Mouse (Mus musculus) left cerebral cortex, postnatal 4 days (tissue): ENCODE measurements around the gene Haus6. TPM values are rescaled to one million over a fixed set of nuclear protein-coding genes. Genes with fewer than 3 reads are reported as not detected.

Experiments used
- DNase-seq: peaks from one replicate; pipeline ENCODE4 v3.0.0-alpha.2; 2022
- intact Hi-C: fragments of 180-260 bp; cut with DNase I; formaldehyde crosslinking; loops from one replicate; pipeline ENCODE4 v1.15.1; 2025
- total RNA-seq, 2 experiments: library from RNA; stranded (reverse); gene quantifications; 2 replicates each; pipeline ENCODE4 v1.2.3; 2021

Haus6 gene
- total RNA-seq, 2 experiments from 2014 or later: 11.4 to 11.9 TPM

DNA sequence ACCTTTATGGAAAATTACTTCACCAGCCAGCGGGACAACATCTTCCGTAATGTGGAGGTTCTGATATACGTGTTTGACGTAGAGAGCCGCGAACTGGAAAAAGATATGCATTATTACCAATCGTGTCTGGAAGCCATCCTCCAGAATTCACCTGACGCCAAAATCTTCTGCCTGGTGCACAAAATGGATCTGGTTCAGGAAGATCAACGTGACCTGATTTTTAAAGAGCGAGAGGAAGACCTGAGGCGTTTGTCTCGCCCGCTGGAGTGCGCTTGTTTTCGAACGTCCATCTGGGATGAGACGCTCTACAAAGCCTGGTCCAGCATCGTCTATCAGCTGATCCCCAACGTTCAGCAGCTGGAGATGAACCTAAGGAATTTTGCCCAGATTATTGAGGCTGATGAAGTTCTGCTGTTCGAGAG is 35.7 kb downstream of the Haus6 start:
- intact Hi-C loops: loop anchor here (10.0 kb wide), 1 partner anchor 119 kb away; no protein-coding TSS in a partner anchor
- DNase-seq: peak; percentile 21

DNA sequence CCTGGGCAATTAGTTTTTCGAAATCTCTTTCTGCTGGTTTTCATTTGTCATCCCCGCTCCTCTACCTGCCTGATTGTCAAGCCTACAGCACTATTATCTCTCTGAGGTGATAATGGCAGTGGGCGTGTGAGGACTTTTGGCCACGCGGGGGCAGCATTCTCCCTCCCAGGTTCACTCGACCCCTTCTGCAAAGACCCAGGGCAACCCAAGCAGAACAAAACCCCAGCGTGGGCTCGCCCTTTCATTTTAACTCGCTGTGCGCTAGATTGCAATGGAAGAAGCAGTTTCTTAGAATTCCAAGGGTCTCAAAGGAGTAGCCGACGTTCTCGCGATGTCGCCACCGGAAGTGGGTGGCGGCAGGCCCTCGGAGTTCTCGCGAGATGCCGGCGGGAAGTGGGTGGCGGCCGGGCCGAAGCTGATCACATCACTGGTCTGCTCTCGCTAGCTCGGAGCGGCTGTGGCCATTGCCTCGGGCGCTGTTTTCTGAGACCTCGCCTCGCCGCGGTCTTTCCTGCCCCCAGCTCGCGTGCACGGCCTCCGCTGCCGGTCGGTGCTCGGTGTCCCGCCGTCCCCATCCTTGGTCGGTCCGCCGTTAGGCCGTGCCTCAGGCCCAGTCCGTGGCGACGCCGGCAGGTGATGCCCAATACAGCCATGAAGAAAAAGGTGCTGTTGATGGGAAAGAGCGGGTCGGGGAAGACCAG is 36.4 kb downstream of the Haus6 start, which contains the start of gene Rraga:
Gene Rraga (plus strand): TSS at position 386 of the 701 bp plus-strand sequence.
- DNase-seq: peak; percentile 98
- intact Hi-C loops: loop anchor here (10.0 kb wide), 1 partner anchor 119 kb away; no protein-coding TSS in a partner anchor

DNA sequence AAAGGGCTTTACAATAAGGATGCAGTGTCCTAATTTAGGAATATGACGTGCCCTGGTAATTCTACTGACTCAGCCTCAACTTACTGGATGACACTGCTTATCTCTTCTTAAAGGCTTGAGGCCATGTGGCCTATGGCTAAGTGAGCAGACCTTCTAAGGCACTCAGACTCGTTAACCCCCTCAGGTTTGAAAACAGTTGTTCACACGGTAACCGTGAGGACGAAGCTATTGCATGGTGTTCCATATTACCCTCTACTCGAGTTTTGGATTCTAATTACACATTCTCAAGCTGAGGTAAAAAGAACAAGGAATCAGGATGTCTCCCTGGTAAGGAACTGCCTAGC is 36.9 kb downstream of the Haus6 start:
- intact Hi-C loops: loop anchor here (10.0 kb wide), 1 partner anchor 120 kb away; no protein-coding TSS in a partner anchor
- DNase-seq: no peak

DNA sequence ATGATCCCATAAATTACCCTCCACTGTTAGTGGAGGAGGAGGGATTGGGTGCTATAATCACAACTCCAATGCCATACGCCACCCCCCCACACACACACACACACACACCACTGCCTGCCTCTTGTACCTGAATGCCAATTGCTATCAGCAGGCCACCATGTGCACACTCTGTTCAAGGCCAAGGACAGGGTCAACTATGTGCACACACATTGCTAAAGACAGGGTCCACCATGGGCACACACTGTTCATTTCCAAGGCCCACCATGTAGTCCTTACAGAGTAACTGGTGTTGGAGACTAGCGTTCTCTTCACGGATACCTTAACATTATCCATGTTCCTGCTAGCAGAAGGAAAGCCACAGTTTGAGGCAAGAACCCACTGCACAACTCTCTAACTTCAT is 50.8 kb downstream of the Haus6 start:
- no peak for DNase-seq
- intact Hi-C loops: no loop called here

DNA sequence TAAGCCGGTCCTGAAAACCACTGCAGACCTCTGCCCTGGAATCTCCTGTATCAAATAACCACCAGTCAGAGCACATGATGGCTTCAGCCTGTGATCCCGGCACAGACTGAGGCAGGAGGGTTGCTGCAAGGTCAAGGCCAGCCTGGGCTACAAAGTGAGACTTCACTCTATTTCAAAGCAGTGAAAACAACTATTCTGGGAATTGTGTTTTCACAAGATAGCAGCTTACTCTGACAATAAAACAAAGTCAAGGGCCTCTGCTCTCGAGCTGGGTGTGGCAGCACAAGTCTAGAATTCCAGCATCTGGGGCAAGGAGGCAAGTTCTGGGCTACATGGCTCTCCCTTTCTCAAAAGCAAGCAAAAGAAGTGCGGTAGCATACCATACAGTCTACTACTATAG is 52.8 kb downstream of the Haus6 start:
- no peak for DNase-seq
- intact Hi-C loops: loop anchor here (5.0 kb wide), 2 partner anchors 727 to 1157 kb away; no protein-coding TSS in a partner anchor

DNA sequence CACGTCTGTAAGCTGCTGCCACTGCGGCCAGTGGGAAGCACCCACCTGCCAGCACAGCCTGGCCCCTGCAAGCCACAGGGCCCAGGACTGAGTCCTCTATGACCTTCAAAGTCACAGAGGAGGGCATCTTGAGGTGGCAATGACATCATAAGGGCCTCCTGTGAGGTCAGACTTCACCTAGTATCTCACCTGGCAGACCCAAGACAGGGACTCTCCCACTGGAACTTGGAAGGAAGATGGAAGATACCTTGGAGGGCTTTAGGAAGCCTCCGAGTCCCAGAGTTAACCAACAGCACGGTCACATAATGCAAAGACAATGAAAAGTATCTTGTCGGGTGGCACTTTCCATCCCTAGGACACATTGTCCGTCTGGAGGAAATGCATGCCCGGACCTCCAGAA is 53.6 kb downstream of the Haus6 start, which contains the start of gene Saxo1:
Gene Saxo1 (minus strand): TSS at position 101 of the 400 bp plus-strand sequence.
- intact Hi-C loops: loop anchor here (5.0 kb wide), 2 partner anchors 726 to 1156 kb away; no protein-coding TSS in a partner anchor

DNA sequence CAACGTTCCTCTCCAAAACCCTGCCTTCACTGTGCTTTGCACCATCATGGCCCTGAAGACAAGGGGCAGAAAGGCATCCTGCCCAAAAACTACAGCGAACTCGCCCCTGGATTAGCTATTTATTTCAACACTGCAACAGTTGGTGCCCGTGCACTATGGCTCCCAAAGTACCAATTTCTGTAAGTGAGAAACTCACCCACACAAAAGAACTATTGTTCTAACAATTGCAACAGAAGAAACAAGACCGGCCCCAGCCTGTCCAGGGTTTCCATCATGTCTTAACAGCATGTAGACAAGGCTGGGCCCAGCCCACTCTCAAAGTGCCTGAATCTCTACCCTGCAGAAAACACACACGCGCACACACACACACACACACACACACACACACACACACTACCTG is 54.5 kb downstream of the Haus6 start:
- intact Hi-C loops: loop anchor here (5.0 kb wide), 2 partner anchors 725 to 1155 kb away; no protein-coding TSS in a partner anchor
- no peak for DNase-seq

More for the DNA sequence above, 53.6 kb downstream of the Haus6 start, which contains the start of gene Saxo1:
- DNase-seq: no peak

DNA sequence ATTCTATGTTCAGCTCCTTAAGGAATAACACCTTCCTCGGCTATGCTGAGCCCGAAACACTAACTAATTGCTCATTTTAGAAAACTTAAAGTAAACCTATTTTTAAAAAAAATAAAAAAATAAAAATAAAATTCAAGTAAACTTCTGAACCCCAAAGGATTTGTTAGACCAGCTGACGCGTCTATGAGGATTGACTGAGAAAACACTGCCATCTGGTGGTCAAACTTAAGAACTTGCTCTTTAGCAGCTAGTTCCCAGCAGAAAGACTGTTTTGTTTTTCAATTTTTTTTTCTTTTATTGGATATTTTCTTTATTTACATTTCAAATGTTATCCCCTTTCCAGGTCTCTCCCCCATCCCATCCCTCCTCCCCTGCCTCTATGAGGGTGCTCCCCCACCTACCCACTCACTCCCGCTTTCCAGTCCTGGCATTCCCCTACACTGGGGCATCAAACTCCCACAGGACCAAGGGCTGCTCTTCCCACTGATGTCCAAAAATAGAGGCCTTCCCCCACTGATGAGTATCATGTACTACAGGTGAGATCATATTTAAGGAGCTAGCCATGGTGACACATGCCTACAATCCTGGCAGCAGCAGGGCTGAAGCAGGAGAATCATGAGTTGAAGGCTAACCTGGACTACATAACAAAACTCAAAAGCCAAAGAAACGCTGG is 56.7 kb downstream of the Haus6 start:
- intact Hi-C loops: loop anchor here (2.0 to 5.0 kb wide), 3 partner anchors 723 to 1392 kb away; no protein-coding TSS in a partner anchor
- no peak for DNase-seq

DNA sequence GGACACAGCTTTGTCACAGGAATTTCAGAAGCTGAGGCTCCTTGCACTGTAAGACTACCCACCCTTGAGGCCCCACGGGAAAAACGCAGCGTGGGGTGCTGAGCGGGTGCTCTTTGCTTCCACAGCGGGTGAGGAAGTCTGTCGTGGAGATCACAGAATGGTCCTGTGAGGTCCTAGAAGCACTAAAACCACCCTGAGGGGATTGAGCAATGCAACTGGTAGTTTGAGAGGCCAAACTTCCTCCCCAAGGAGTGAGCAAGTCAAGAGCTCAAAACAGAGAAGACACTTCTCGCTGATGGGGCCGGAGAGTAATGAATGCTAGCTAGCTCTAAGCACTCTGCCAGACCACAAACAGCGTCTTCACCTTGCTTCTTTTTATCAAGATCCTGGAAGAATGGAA is 63.5 kb downstream of the Haus6 start:
- DNase-seq: no peak
- intact Hi-C loops: no loop called here

DNA sequence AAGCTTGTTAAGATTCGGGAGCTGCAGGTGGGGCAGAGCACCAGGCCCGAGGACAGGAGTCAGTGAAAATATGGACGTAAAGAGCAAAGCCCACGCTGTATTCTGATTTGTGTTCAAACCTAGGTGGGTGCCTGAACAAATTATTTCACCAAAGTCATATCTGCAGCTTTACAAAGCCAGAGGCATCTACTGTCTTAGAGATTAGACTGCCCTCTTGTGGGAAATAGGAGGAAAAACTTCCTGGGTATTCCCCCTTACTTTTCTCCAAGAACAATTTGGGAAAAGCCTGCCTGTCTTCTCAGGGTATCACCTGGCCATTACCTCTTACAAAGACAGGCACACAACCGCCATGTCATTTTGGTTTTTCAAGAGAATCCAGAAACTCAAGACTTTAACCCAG is 66.2 kb downstream of the Haus6 start:
- intact Hi-C loops: no loop called here
- no peak for DNase-seq

DNA sequence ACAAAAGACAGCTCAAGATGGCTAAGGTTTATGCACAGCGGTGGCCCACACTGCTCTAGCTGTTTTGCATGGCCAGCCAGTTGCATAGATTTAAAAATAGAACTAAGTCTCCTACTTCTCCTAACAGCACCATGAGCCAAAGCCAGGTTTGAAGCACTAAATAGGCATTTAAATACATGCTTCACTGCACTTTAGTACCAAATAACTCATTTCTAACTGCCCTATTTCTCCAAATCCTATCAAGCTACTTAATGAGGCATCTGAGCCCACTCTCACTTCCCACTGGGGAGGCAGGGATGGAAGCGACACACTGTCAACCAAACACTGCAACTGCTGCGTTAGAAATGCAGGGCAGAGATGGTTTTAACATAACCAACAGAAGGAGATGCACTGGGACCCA is 67.9 kb downstream of the Haus6 start:
- intact Hi-C loops: no loop called here

DNA sequence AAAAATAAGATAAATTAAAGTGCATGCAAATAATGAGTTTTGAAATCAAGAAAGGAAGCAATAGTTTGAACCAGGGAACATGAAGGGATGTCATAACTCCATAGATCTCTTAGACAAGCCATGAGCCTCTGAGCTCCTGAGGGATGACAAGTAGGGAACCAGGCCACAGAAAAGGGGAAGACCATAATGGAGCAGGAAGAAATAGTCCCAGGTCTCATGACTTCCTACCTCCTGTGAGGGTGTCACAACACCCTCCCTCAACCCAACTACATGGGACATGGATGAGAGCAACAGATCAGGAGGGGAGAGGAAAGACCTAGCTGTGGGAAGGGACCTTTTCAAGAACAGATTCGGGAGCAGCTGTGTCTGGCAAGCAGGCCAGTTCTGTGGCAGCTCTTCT is 70.3 kb downstream of the Haus6 start:
- intact Hi-C loops: no loop called here
- no peak for DNase-seq

More for the DNA sequence above, 67.9 kb downstream of the Haus6 start:
- no peak for DNase-seq

DNA sequence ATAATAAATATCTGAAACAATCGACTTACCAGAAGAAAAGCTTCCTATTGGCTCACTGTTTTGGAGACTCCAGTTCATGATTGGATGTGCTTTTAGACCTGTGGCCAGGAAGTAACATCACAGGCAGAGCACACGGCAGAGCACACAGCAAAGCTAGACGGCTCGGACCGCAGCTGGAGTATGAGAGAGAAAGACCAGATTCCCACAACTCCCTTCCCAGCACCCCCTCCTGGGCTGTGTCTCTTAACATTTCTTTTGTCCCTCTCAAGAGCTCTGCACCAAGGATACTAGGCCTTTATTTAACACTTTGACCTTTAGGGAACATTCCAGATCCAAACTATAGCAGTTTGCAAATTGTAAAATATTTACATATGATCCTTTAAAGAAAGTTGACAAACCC is 72.9 kb downstream of the Haus6 start:
- no peak for DNase-seq
- intact Hi-C loops: no loop called here

DNA sequence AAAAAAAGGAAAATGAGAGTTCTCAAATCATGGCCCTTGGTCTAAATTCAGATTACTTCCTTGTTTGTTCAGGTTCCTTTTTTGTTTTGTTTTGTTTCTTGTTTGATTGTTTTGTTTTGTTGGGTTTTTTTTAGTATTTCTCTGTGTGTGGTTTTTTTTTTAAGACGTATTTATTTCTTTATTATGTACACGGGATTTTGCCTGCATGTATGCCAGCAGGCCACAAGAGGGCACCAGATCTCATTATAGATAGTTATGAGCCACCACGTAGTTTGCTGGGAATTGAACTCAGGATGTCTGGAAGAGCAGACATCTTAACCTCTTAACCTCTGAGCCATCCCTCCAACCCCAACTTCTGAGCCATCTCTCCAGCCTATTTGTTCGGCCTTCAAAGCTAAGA is 73.9 kb downstream of the Haus6 start:
- peak; percentile 23 for DNase-seq
- intact Hi-C loops: no loop called here

DNA sequence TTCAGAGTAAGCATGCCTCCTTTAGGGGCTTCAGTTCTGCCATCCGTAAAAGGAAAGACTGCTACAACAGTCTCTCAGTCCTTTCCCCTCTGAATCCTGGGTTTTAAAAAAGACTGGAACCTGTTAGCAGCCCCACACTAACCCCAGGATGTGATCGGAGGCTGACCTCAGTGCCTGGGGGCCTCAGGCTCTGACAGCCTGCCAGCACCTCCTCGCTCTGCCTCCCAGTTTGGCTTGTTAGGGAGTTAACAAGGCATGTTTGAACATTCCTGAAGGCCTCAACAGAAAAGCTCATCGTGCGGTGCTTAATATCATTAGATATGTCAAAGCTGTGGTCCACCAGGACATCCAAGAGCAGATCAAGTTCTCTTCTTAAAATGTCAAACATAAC is 77.8 kb downstream of the Haus6 start:
- intact Hi-C loops: no loop called here
- DNase-seq: no peak

DNA sequence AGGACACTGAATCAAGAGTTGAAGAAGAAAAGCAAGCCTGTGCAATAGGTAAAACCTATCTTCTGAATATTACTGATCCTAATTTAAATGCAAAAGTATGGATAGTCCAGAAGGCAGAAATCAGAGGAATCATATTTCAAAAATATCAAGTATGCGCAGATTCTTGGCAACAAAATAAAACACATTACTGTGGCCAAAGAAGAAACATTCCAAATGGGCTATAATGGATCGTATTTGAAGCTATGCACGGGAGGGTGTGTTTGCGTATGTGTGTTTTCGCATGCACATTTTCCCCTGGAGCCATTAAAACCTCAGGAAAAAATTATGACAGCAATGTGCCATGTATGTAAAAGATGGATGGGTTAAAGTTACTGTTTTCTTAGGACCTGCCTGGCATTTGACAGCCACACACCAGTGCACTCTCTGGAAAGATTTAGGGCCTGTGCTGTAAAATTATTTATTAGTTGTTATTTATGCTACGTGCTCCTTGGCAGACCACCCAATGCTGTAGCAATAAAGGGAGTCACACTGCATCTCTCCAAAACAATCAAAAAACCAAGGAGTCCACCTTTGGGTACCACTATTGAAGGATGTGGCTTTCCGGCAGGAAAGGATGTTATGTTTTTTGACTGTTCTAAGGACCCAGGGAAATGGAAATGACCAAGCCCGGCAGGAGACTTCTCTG is 78.3 kb downstream of the Haus6 start:
- intact Hi-C loops: no loop called here

DNA sequence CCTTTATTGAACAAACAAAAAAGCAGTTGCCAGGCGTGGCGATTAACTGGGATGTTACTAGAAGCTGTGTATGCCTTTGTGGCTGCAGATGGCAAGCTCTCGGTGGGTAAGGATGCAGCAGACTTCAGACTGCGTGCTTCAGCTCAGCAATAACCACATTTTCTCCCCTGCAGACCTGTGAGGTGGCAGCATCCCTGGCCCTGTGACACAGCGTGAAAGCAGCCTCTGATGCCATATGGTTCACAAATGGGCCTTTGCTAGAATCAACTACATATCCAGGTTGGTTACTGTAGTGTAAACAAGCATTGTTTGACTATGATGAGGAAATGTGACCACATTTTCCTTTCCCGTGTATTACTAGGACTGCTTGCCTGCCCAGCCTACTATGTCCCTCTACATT is 82.7 kb downstream of the Haus6 start:
- no peak for DNase-seq
- intact Hi-C loops: no loop called here

More for the DNA sequence above, 78.3 kb downstream of the Haus6 start:
- DNase-seq: no peak
